Mouse (Mus musculus) lung, postnatal 0 days (tissue): Measurements from ENCODE around the gene Tnfrsf11a.

Experiments used
- CTCF ChIP-seq: IDR thresholded peaks from 2 replicates; pipeline ENCODE4 v1.5.1; 2016; ENCODE audit warnings: antibody characterized with exemption, mild to moderate bottlenecking
- EP300 ChIP-seq: IDR thresholded peaks from 2 replicates; pipeline ENCODE4 v1.6.1; 2016; ENCODE audit warnings: antibody characterized with exemption, mild to moderate bottlenecking, control low read depth

GRCm38 (mm10) chr1:105742481-105742880 lies 38.0 kb upstream of the Tnfrsf11a start:
- TF ChIP-seq CTCF (no peak), EP300 (no peak)
